Mouse (Mus musculus): ENCODE data around the gene Krtap3-1.

Krtap3-1 gene

DNA sequence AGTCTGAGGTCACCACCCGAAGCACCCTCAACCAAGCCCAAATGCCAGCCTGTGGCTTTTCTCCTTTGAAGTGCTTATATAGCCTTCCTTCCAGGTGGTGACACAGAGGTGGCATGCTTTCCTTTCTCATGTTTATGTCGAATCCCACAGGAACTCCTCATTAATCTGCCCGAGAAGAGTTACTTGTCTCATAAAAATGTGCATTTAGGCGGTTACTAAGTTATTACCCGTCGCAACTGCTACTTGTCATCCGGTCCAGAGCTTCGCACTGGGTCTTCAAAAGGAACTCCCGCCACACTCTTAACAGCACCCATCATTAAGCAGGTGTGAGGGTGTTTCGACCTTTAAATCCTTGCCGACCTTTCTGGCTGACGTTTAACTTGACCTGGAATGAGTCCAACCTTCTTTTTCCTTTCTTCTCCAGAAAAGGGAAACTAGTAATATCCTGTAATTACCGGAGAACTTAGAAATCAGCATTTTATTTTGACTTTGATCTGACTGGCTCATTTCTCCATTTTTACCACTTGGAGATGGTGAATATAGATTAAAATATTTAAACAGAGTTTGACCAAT lies 45.1 kb downstream of the Krtap3-1 start, which contains the start of gene Krt39:
Gene Krt39 (minus strand): TSS at position 51 of the 573 bp plus-strand sequence.
- no peak for ATAC-seq (ENCODE audit: low TSS enrichment)
